Mouse (Mus musculus): ENCODE results near the gene Nlrp6. TPM values are rescaled to one million over a fixed set of nuclear protein-coding genes. Genes with fewer than 3 reads are reported as not detected.

The Nlrp6 gene
- not detected for total RNA-seq (2023)

GRCm38 (mm10) chr7:140920418-140921029 is at the start of gene Nlrp6:
TSS of gene Nlrp6 (plus strand) at chr7:140920902.

GRCm38 (mm10) chr7:140881696-140882468 is 38.8 kb upstream of the Nlrp6 start, which contains the start of the genes Psmd13 and Sirt3:
TSS of gene Psmd13 (plus strand) at chr7:140881968.
TSS of gene Sirt3 (minus strand) at chr7:140882309.

GRCm38 (mm10) chr7:140900220-140900619 is 20.5 kb upstream of the Nlrp6 start, which contains the start of gene Cox8b:
TSS of gene Cox8b (minus strand) at chr7:140900446.

GRCm38 (mm10) chr7:140941222-140942051 is 20.7 kb downstream of the Nlrp6 start, which contains the start of gene Pgghg:
TSS of gene Pgghg (plus strand) at chr7:140941391.

GRCm38 (mm10) chr7:140949824-140950530 is 29.3 kb downstream of the Nlrp6 start, which contains the start of gene Ifitm5:
TSS of gene Ifitm5 (minus strand) at chr7:140950291.

GRCm38 (mm10) chr7:140955758-140956555 is 35.3 kb downstream of the Nlrp6 start, which contains the start of the genes Gm45717 and Ifitm2:
TSS of gene Gm45717 (minus strand) at chr7:140955937.
TSS of gene Ifitm2 (minus strand) at chr7:140955987.

GRCm38 (mm10) chr7:140966921-140967320 is 46.2 kb downstream of the Nlrp6 start, which contains the start of gene Ifitm1:
TSS of gene Ifitm1 (plus strand) at chr7:140967221.

Other genes with a start within 250 kb of the Nlrp6 start
- under 1 TPM in 1 of 2 experiments, not detected in 1; 0.04 TPM for gene Olfr45, start 239.0 kb upstream of the Nlrp6 start, total RNA-seq (2023)
- gene Olfr541, start 223.6 kb upstream of the Nlrp6 start, total RNA-seq (2023): not detected
- not detected for gene Cyp2e1, start 157.2 kb upstream of the Nlrp6 start, total RNA-seq (2023)
- gene Syce1, start 133.1 kb upstream of the Nlrp6 start, total RNA-seq (2023): not detected
- gene Zfp941, start 98.7 kb upstream of the Nlrp6 start, total RNA-seq (2023): not detected
- gene Urah, start 85.9 kb upstream of the Nlrp6 start, total RNA-seq (2023): not detected
- not detected for gene Scgb1c1, start 75.4 kb upstream of the Nlrp6 start, total RNA-seq (2023)
- not detected for gene Odf3, start 73.1 kb upstream of the Nlrp6 start, total RNA-seq (2023)
- not detected for gene Gm45785, start 64.6 kb upstream of the Nlrp6 start, total RNA-seq (2023)
- 100 to 1,000 TPM in 1 of 2 experiments, 10 to 100 TPM in 1; 87.9 to 102 TPM for gene Ric8a, start 63.9 kb upstream of the Nlrp6 start, total RNA-seq (2023)
- gene Bet1l, start 63.3 kb upstream of the Nlrp6 start, total RNA-seq (2023): 10 to 100 TPM; 22.0 to 22.9 TPM
- gene Psmd13, start 38.9 kb upstream of the Nlrp6 start, total RNA-seq (2023): 10 to 100 TPM; 93.4 to 95.3 TPM
- gene Sirt3, start 38.6 kb upstream of the Nlrp6 start, total RNA-seq (2023): 10 to 100 TPM; 12.0 to 13.0 TPM
- gene Cox8b, start 20.5 kb upstream of the Nlrp6 start, total RNA-seq (2023): not detected
- 10 to 100 TPM; 28.1 to 34.5 TPM for gene Pgghg, start 20.5 kb downstream of the Nlrp6 start, total RNA-seq (2023)
- gene Ifitm5, start 29.4 kb downstream of the Nlrp6 start, total RNA-seq (2023): 1 to 10 TPM; 1.3 to 2.7 TPM
- not detected for gene Gm45717, start 35.0 kb downstream of the Nlrp6 start, total RNA-seq (2023)
- 100 to 1,000 TPM; 421 to 568 TPM for gene Ifitm2, start 35.1 kb downstream of the Nlrp6 start, total RNA-seq (2023)
- 100 to 1,000 TPM; 245 to 419 TPM for gene Ifitm1, start 46.3 kb downstream of the Nlrp6 start, total RNA-seq (2023)
- gene Ifitm3, start 89.9 kb downstream of the Nlrp6 start, total RNA-seq (2023): 100 to 1,000 TPM; 508 to 583 TPM
- 1,000 to 10,000 TPM in 1 of 2 experiments, 100 to 1,000 TPM in 1; 867 to 1,003 TPM for gene Ifitm6, start 97.0 kb downstream of the Nlrp6 start, total RNA-seq (2023)
- not detected for gene Gm17387, start 108.2 kb downstream of the Nlrp6 start, total RNA-seq (2023)
- 1 to 10 TPM in 1 of 2 experiments, under 1 TPM in 1; 0.73 to 1.3 TPM for gene B4galnt4, start 140.2 kb downstream of the Nlrp6 start, total RNA-seq (2023)
- gene Pkp3, start 157.3 kb downstream of the Nlrp6 start, total RNA-seq (2023): 1 to 10 TPM; 3.7 to 4.0 TPM
- gene Sigirr, start 179.7 kb downstream of the Nlrp6 start, total RNA-seq (2023): 1 to 10 TPM; 5.3 to 6.2 TPM
- not detected for gene Ano9, start 196.9 kb downstream of the Nlrp6 start, total RNA-seq (2023)
- 10 to 100 TPM; 20.7 to 23.3 TPM for gene Ptdss2, start 201.5 kb downstream of the Nlrp6 start, total RNA-seq (2023)